In the genomic region with DNA sequence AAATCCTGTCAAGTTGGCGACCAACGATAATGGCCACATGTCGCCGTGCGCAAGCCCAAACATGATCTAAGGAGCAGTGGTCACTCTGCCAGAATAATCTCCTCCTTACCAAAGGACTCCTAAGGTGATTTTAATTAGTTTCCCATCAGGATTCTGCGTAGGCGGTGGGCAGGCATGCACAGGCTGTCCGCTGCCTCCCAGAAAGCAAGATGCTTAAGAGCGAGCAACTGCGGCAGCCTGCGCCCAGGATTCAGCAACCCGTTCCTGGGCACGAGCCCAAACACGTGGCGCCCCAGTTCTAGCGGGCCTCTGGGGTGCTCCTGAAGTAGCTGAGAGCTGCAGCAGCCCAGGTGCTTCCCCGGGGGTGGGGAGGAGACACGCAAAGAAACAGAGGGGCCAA, we compare ENCODE assay signal across 16 mouse cellular contexts. TPM values are rescaled to one million over a fixed set of nuclear protein-coding genes. Genes with fewer than 3 reads are reported as not detected.
A peak's percentile ranks its signal among the peaks of the same experiment; 100 is the strongest.
DNase-seq lines count a peak whose midpoint lies in the region; TF ChIP-seq lines count a peak whose summit lies in the region.
"Had no signal": no experiment of that assay in that cellular context is flagged by ENCODE, and none has a peak within 500 bp of the region (broad histone marks: within the 10 kb centered on the region; RNA-seq: fewer than 3 reads in every experiment).

No protein-coding gene starts in this region.

- peaks cover 89% of the 10 kb centered on the region for H3K4me1 ChIP-seq in E14TG2a.4 (replicated peaks; ENCODE audit: low read depth, low read length)
- H3K4me1 ChIP-seq: liver, embryonic 12.5 days; lung, embryonic 15.5 days had no signal

- TF ChIP-seq CTCF in E14TG2a.4 (conservative IDR thresholded peaks at IDR 0.05; ENCODE audit: low read length), result no peak

- no peaks in the 10 kb centered on the region for H3K9me3 ChIP-seq in E14TG2a.4 (ENCODE audit: low read length)
- H3K9me3 ChIP-seq: G1E; liver, embryonic 12.5 days; lung, embryonic 15.5 days had no signal

- DNase-seq in layer of hippocampus, adult 11-12 months (ENCODE audit: low spot score), result peak; percentile 46
- DNase-seq in layer of hippocampus, adult 8-10 months (ENCODE audit: low spot score in 2 of 2), result no peak
- DNase-seq in brain, adult 2 months (ENCODE audit: low read depth, low spot score), result peak; percentile 87
- peak; percentile 73 for DNase-seq in cerebellum, postnatal 10 days
- DNase-seq in spleen, postnatal 10 days (ENCODE audit: low spot score in 2 of 2), result no peak
- DNase-seq in lung, adult 18-20 months, result no peak
- DNase-seq: B cell, adult 2 months; heart, adult 18-20 months; heart, postnatal 4 days; kidney, adult 9 months; layer of hippocampus, postnatal 36 days had no signal

- H3K27me3 ChIP-seq in E14TG2a.4 (ENCODE audit: insufficient read depth, low read length), result no peaks in the 10 kb centered on the region
- H3K27me3 ChIP-seq: liver, embryonic 12.5 days; lung, embryonic 15.5 days had no signal

- peaks cover 82% of the 10 kb centered on the region for H3K36me3 ChIP-seq in E14TG2a.4 (ENCODE audit: insufficient read depth, low read length)
- H3K36me3 ChIP-seq: G1E; liver, embryonic 12.5 days; lung, embryonic 15.5 days had no signal

- peak overlapping the region; percentile 57 for H3K4me3 ChIP-seq in E14TG2a.4 (replicated peaks; ENCODE audit: low read length)
- H3K4me3 ChIP-seq: erythroblast, embryonic 14.5 days; liver, embryonic 12.5 days; lung, embryonic 15.5 days had no signal

RNA-seq across cellular contexts. Expression of a gene that starts 8.3 kb away (rescaled TPM):
- total RNA-seq in layer of hippocampus, adult 8-10 months (2022), result 10 to 100 TPM; 46.0 to 62.9 (median 52.2) TPM

RNA-seq across cellular contexts. Expression of a gene that starts 52.1 kb away (rescaled TPM):
- total RNA-seq in layer of hippocampus, adult 8-10 months (2022), result 10 to 100 TPM; 30.3 to 38.4 (median 34.6) TPM

Comparison
In these comparisons a context has a peak if more than half of its experiments do, and no peak if none do; other contexts are left out.
1. DNase-seq: peak in layer of hippocampus, adult 11-12 months (single experiment), brain, adult 2 months (single experiment) and cerebellum, postnatal 10 days (2 of 2); none in layer of hippocampus, adult 8-10 months (0 of 2), spleen, postnatal 10 days (0 of 2) and lung, adult 18-20 months (0 of 2).